Mouse (Mus musculus): ENCODE results near the gene Wdfy1. TPM values are rescaled to one million over a fixed set of nuclear protein-coding genes. Genes with fewer than 3 reads are reported as not detected.

Gene Wdfy1
- polyA plus RNA-seq, 1 experiment from 2014 or later, result 49.6 TPM

DNA sequence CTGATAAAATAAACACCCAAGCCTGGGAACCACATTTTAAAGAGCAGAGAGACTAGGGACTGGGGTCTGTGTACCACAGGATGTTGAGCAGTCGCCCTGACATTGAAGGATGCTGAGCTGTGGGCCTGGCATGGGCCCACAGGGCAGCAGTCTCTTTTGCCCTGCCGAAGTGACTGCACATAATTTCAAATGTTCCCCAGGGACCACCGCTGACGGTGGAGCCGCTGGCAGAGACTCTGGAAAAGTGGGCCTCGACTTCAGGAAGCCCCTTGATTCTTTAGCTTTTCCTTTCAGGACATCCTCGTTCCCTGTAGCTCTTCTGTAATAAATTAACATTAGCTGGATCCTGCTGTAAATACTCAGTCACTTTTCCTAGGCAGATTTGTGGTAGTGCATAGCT lies 18.8 kb downstream of the Wdfy1 start:
- ATAC-seq (ENCODE audit: low FRiP score), result no peak
- H3K9me3 ChIP-seq, result no peaks in the 10 kb centered on the region
- H3K4me1 ChIP-seq, result peaks cover 18% of the 10 kb centered on the region
- H3K4me3 ChIP-seq (replicated peaks), result no peak overlapping the region
- no peak overlapping the region for H3K27ac ChIP-seq
- H3K9ac ChIP-seq, result no peak overlapping the region
- H3K4me2 ChIP-seq, result no peak overlapping the region
- no peaks in the 10 kb centered on the region for H3K27me3 ChIP-seq
- 84% methylated on average over 7 of the region's 7 CpGs for WGBS
- H3K36me3 ChIP-seq (replicated peaks), result no peaks in the 10 kb centered on the region

DNA sequence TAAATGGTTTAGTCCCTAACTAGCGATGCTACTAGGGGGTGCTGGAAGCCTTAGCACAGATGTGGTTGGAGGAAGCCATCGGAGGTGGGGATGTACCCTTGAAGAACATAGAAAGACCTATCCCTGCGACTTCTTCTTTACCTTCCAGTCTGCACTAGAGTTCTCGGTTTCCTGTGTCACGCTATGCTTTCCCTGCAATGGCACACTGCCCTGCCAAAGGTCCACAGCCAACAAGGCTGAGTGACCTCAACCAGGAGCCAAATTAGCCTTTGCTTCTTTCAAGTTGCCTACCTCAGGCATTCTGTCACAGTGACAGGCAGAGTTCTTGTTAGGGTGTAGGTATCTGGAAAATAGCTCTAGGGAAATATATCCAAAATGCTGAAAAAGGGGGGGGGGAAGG lies 19.5 kb downstream of the Wdfy1 start:
- WGBS, result 91% methylated on average over 5 of the region's 5 CpGs
- no peak for ATAC-seq (ENCODE audit: low FRiP score)
- H3K27ac ChIP-seq, result no peak overlapping the region

DNA sequence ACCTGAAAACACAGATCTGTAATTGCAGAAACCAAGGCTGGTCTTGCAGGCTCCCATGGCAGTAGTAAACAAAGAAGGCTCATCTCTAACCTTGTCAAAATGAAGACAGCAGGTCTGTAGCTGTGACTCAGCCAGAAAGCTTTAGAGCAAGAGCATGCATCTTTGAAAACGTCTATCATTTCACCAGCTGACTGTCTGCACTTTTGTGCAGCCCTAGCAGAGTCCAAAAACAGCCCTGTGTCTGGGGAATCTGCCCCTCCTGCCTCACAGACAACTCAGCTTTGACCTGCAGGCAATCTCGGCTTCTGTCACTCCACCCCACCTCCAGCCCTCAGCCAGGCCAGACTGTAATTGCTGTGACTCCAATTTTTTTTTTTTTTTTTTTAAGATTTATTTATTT lies 20.6 kb downstream of the Wdfy1 start:
- no peak for ATAC-seq (ENCODE audit: low FRiP score)
- Histone ChIP-seq H3K9ac (no peak overlapping the region), H3K36me3 (replicated peaks) (no peaks in the 10 kb centered on the region), H3K27me3 (no peaks in the 10 kb centered on the region), H3K4me2 (no peak overlapping the region), H3K27ac (no peak overlapping the region), H3K9me3 (no peaks in the 10 kb centered on the region), H3K4me1 (peaks cover 11% of the 10 kb centered on the region), H3K4me3 (replicated peaks) (no peak overlapping the region)
- 73% methylated on average over 2 of the region's 2 CpGs for WGBS

More for the DNA sequence above, 19.5 kb downstream of the Wdfy1 start:
- Histone ChIP-seq H3K9me3 (no peaks in the 10 kb centered on the region), H3K4me3 (replicated peaks) (no peak overlapping the region), H3K9ac (no peak overlapping the region), H3K27me3 (no peaks in the 10 kb centered on the region), H3K4me1 (peaks cover 18% of the 10 kb centered on the region), H3K4me2 (no peak overlapping the region), H3K36me3 (replicated peaks) (no peaks in the 10 kb centered on the region)

DNA sequence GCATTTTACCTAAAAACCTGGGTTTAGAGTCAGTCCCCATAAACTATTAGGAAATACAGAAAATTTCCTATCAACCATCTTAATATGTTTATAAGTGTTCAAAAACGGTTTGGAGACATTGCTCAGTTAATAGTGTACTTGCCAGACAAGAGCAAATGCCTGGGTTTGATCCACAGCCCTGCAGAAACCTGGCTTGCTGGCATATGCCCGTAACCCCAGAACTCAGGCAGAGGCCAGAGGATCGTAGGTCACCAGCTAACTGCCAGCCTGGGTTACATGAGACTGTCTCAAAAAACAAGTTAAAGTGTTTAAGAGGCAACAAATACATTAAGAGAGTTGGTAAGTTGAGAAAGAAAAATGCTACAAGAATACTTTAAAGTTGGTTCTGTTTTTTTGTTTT lies 21.0 kb downstream of the Wdfy1 start:
- Histone ChIP-seq H3K36me3 (replicated peaks) (no peaks in the 10 kb centered on the region), H3K27ac (no peak overlapping the region), H3K9ac (no peak overlapping the region), H3K4me2 (no peak overlapping the region), H3K4me3 (replicated peaks) (no peak overlapping the region), H3K27me3 (no peaks in the 10 kb centered on the region), H3K9me3 (no peaks in the 10 kb centered on the region), H3K4me1 (peaks cover 8% of the 10 kb centered on the region)
- ATAC-seq (ENCODE audit: low FRiP score), result no peak
- 95% methylated on average over 3 of the region's 3 CpGs for WGBS

DNA sequence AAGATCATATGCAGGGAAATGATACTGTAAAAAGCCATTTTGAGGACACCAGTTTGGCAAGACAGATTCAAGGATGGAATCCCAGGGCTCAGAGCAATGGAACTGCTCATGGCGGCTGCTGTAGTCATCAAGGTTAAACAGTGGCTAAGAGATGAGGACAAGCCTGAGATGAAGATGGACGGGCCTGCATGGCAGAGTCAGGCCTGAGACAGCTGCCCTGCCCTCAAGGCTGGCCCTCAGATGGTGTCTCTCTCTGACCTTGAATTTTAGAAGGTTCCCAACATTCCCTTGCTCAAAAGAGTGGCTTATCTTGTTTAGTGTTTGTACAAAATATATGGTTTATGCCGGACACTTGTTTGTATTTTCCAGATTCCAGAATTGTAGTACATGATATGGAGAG lies 22.5 kb downstream of the Wdfy1 start:
- Histone ChIP-seq H3K27ac (no peak overlapping the region), H3K36me3 (replicated peaks) (no peaks in the 10 kb centered on the region), H3K4me3 (replicated peaks) (no peak overlapping the region), H3K9me3 (no peaks in the 10 kb centered on the region), H3K4me2 (no peak overlapping the region), H3K9ac (no peak overlapping the region), H3K4me1 (no peaks in the 10 kb centered on the region; the same call in 1 of the 2 replicates), H3K27me3 (no peaks in the 10 kb centered on the region)
- ATAC-seq (ENCODE audit: low FRiP score), result no peak
- WGBS, result 97% methylated on average over 3 of the region's 3 CpGs

DNA sequence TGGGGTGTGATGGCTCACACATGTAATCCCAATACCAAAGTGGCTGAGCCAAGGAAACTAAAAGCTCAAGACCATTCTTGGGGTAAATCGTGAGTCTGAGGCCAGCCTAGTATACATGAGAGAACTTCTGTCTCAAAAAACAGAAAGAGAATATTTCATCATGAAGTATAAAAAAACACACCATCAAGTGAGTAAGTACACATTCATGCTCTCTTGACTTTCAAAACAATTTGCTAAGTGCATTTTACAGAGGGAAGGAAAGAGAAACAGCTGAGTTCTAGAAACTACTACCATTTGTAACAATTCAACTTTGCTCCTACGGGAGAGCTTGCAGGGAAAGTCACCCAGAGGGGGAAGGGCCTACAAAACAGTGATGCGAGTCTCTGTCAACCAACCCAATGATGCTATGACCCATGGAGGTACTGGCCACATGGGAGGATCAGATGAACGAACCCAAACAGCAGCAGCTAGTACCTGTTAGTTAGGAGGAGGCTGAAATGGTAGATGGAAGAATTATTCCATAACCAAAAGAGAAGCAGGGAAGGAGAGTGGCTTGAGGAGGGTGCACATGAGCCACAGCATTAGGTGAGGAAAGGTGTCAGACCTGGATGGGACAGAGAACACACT lies 23.1 kb downstream of the Wdfy1 start:
- ATAC-seq (ENCODE audit: low FRiP score), result no peak
- WGBS, result 88% methylated on average over 4 of the region's 4 CpGs
- Histone ChIP-seq H3K4me2 (no peak overlapping the region), H3K4me1 (no peaks in the 10 kb centered on the region; the same call in 1 of the 2 replicates), H3K36me3 (replicated peaks) (no peaks in the 10 kb centered on the region), H3K9me3 (no peaks in the 10 kb centered on the region), H3K27me3 (no peaks in the 10 kb centered on the region), H3K4me3 (replicated peaks) (no peak overlapping the region), H3K9ac (no peak overlapping the region), H3K27ac (no peak overlapping the region)

DNA sequence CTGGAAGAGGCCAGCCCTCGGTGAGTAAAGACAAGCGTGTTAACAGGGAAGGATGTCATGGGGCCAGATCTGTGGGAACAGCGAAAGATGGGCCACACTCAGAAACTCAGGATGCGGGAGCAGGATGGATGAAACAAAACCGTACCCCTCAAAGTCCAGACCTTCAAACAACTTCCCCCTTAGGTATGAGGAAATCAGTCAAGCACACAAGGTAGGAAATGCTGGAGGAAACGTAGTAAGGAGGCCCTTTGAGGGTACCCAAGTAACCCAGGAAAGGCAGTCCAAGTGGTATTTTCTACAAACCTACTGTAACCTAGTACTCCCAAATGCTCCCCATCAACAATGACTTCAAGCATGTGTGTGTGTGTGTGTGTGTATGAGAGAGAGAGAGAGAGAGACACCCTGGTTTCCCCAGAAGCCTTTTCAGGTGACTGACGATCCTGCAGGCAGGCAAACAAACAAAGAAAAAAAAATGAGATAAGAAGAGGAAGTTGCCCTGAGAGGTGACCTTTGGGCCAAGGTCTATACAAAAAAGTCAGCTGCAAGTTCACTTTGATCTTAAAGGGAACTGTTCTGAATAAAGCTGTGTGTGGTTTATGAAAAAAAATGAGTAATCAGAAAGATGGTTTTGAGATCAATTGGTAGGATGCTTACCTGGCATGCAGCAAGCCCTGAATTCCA lies 23.8 kb downstream of the Wdfy1 start:
- Histone ChIP-seq H3K4me2 (no peak overlapping the region), H3K4me1 (no peaks in the 10 kb centered on the region; the same call in 1 of the 2 replicates), H3K4me3 (replicated peaks) (no peak overlapping the region), H3K36me3 (replicated peaks) (no peaks in the 10 kb centered on the region), H3K9me3 (no peaks in the 10 kb centered on the region), H3K27ac (no peak overlapping the region), H3K27me3 (no peaks in the 10 kb centered on the region), H3K9ac (no peak overlapping the region)
- 93% methylated on average over 7 of the region's 7 CpGs for WGBS
- no peak for ATAC-seq (ENCODE audit: low FRiP score)

DNA sequence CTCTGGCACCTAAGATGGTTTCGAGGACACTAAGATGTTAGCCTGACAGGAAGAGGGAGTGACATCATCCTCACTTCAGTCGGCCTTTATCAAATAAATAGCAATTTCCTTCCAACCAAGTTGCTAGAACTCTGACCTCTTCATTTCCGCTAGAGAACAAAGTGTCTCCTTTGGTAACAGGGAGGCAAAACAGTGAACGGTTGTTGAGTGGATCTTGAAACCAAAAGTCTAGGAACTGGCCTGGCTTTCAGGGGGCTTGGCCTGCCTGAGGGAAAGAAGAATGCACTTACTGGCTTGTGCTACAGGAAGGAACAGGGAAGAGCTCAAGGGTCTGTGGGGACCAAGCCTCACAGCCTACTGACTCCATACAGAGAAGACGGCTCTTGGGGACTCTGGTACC lies 24.8 kb downstream of the Wdfy1 start:
- H3K27ac ChIP-seq, result no peak overlapping the region
- no peaks in the 10 kb centered on the region for H3K9me3 ChIP-seq
- no peak overlapping the region for H3K4me2 ChIP-seq
- H3K4me1 ChIP-seq, result no peaks in the 10 kb centered on the region
- H3K4me3 ChIP-seq (replicated peaks), result no peak overlapping the region
- WGBS, result 80% methylated on average over 5 of the region's 5 CpGs
- no peaks in the 10 kb centered on the region for H3K36me3 ChIP-seq (replicated peaks)
- H3K27me3 ChIP-seq, result no peaks in the 10 kb centered on the region
- ATAC-seq (ENCODE audit: low FRiP score), result no peak
- no peak overlapping the region for H3K9ac ChIP-seq

DNA sequence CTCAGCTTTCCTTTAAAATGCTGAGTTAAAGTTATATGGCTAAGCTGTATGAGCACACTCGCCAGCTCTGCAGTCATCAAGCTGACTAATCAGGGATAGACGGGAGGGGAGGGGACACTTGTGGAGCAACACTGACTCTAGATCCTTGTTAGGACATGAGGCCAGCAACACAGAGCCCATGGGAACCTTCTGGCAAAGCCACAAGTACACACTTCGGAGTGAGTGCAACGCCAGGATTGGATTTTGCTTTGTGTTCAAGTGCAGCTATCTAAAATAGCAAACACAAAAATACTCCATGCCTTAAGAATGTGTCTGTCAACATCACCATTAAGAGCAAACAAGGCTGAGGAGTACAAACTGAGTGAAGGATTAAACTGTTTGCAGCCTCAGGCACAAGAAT lies 29.9 kb downstream of the Wdfy1 start:
- ATAC-seq (ENCODE audit: low FRiP score), result no peak
- no peak overlapping the region for H3K27ac ChIP-seq
- H3K4me3 ChIP-seq (replicated peaks), result no peak overlapping the region
- H3K4me1 ChIP-seq, result no peaks in the 10 kb centered on the region
- no peak overlapping the region for H3K9ac ChIP-seq
- no peak overlapping the region for H3K4me2 ChIP-seq
- 87% methylated on average over 4 of the region's 4 CpGs for WGBS
- no peaks in the 10 kb centered on the region for H3K9me3 ChIP-seq
- no peaks in the 10 kb centered on the region for H3K27me3 ChIP-seq
- no peaks in the 10 kb centered on the region for H3K36me3 ChIP-seq (replicated peaks)

DNA sequence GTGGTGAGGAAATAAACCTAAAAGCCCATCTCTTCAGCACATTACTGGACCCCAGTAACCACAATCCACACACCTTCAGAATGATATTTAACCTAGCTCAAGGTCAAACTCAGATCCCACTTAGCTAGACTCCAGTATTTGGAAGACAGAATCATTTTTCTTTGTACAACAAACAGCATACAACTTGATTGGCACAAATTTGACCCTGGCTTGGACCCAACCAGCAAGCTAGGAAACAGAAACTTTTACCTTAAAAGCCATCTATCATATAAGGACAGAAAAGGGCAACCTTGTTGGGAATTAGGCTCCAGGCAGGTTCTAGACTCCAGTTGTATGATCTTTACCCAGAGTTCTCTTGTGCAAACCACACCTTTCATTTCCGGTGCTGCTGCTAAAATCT lies 32.6 kb downstream of the Wdfy1 start:
- Histone ChIP-seq H3K27ac (no peak overlapping the region), H3K9ac (no peak overlapping the region), H3K9me3 (no peaks in the 10 kb centered on the region), H3K27me3 (no peaks in the 10 kb centered on the region), H3K4me2 (no peak overlapping the region), H3K36me3 (replicated peaks) (0 out of 2 replicates have a peak, but pooled peaks cover 7% of the 10 kb centered on the region), H3K4me1 (no peaks in the 10 kb centered on the region), H3K4me3 (replicated peaks) (no peak overlapping the region)
- WGBS, result 97% methylated on average over 1 of the region's 1 CpGs
- ATAC-seq (ENCODE audit: low FRiP score), result no peak

DNA sequence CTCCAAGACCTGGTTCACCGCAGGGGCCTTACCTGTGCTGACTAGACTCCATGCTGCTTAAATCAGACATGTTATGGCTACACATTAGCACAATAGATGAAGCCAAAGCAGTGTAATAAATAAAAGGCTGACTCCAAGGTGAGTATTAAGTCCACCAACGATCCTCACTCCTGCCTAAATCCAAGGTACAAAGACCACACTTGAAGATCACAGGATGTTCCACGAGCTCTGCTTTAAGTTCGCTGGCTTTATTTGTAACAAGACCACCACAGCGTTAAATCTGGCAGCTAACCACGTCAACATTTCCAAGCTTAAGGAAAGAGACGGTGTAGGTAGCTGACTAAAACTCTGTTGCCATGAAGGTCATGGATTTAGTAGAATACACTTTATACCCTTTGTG lies 33.0 kb downstream of the Wdfy1 start:
- no peak for ATAC-seq (ENCODE audit: low FRiP score)
- Histone ChIP-seq H3K9ac (no peak overlapping the region), H3K27me3 (no peaks in the 10 kb centered on the region), H3K36me3 (replicated peaks) (0 out of 2 replicates have a peak, but pooled peaks cover 7% of the 10 kb centered on the region), H3K4me1 (no peaks in the 10 kb centered on the region), H3K4me2 (no peak overlapping the region), H3K4me3 (replicated peaks) (no peak overlapping the region), H3K27ac (no peak overlapping the region), H3K9me3 (no peaks in the 10 kb centered on the region)
- WGBS, result 88% methylated on average over 7 of the region's 7 CpGs

DNA sequence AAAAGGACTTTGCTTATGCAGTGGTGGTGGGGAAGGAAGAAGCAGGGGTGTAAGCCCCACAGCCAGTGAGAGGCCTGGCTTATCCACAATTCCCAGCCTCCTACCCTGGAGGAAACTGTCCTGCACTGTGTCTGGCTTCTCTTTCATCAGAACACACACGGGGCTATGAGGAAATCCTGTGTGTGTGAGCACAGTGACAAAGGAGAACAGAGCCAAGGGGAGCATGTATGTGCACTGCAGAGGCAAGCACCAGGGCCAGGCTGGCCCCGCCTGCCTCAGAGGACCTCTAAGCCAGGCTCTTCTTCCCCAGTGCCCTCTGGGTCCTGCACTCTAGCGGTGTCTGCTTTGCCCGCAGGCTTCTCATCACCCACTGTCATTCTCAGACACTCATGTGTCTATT lies 34.9 kb downstream of the Wdfy1 start:
- Histone ChIP-seq H3K4me3 (replicated peaks) (no peak overlapping the region), H3K36me3 (replicated peaks) (0 out of 2 replicates have a peak, but pooled peaks cover 7% of the 10 kb centered on the region), H3K27ac (no peak overlapping the region), H3K9ac (no peak overlapping the region), H3K4me1 (no peaks in the 10 kb centered on the region), H3K27me3 (no peaks in the 10 kb centered on the region), H3K4me2 (no peak overlapping the region), H3K9me3 (no peaks in the 10 kb centered on the region)
- WGBS, result 88% methylated on average over 4 of the region's 4 CpGs
- no peak for ATAC-seq (ENCODE audit: low FRiP score)

DNA sequence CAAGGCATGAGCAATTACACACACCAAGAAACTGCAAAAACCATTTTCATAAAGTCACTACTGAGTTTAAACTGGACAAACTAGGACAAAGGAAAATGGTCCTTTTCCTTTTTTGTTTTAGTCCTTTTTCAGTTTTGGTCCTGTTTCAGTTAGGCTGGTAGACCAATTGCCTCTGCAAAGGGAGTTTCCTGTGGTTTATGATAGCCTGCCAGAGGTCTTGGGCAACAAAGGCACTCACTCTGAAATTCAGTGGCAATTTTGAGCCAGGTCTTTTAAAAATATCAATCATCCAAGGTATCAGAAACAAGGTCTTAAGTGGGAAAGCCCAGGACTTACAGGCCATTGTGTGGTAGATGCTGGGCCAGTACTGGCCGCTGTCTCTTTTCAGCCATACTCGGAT lies 36.2 kb downstream of the Wdfy1 start:
- Histone ChIP-seq H3K27ac (no peak overlapping the region), H3K4me1 (no peaks in the 10 kb centered on the region), H3K4me2 (no peak overlapping the region), H3K27me3 (no peaks in the 10 kb centered on the region), H3K9ac (no peak overlapping the region), H3K4me3 (replicated peaks) (no peak overlapping the region), H3K9me3 (no peaks in the 10 kb centered on the region), H3K36me3 (replicated peaks) (0 out of 2 replicates have a peak, but pooled peaks cover 7% of the 10 kb centered on the region)
- WGBS, result 94% methylated on average over 2 of the region's 2 CpGs
- ATAC-seq (ENCODE audit: low FRiP score), result no peak

Measured in forebrain, embryonic 12.5 days (tissue).